Mouse (Mus musculus) left cerebral cortex, adult 11 months (tissue): Measurements from ENCODE around the gene Cdk12.
"Not testable (repeated sequence)": the region's sequence is repeated elsewhere in the genome, so short reads cannot be mapped to it uniquely, and the experiment has no call there.

ENCODE experiments used
- DNase-seq: peaks from one replicate; pipeline ENCODE4 v3.0.0; 2022; ENCODE audit warnings: low spot score

Cdk12 gene

GRCm38 (mm10) chr11:98202641-98203350 lies at the start of gene Cdk12:
Gene Cdk12, plus strand, starts transcription at chr11:98203059.
- DNase-seq: peak; percentile 92

- no peak for DNase-seq
Measured at GRCm38 (mm10) chr11:98155094-98155493, 47.8 kb upstream of the Cdk12 start.

GRCm38 (mm10) chr11:98168400-98168799 lies 34.5 kb upstream of the Cdk12 start:
- no peak for DNase-seq

- DNase-seq: not testable (repeated sequence)
Measured at GRCm38 (mm10) chr11:98182149-98182548, 20.7 kb upstream of the Cdk12 start.

GRCm38 (mm10) chr11:98187640-98188395 lies 15.0 kb upstream of the Cdk12 start:
- no peak for DNase-seq

- no peak for DNase-seq
Measured at GRCm38 (mm10) chr11:98190820-98191219, 12.0 kb upstream of the Cdk12 start.

- peak; percentile 89 for DNase-seq
Measured at GRCm38 (mm10) chr11:98192901-98193805, 9.7 kb upstream of the Cdk12 start, which contains the start of gene Med1. Gene Med1, minus strand, starts transcription at chr11:98193293.

- DNase-seq: no peak
Measured at GRCm38 (mm10) chr11:98201791-98202640, 843 bp upstream of the Cdk12 start.

GRCm38 (mm10) chr11:98203351-98203911 lies 572 bp downstream of the Cdk12 start:
- DNase-seq: no peak

- DNase-seq: no peak
Measured at GRCm38 (mm10) chr11:98203931-98204421, 1.1 kb downstream of the Cdk12 start.

GRCm38 (mm10) chr11:98205463-98205862 lies 2.6 kb downstream of the Cdk12 start:
- DNase-seq: no peak

GRCm38 (mm10) chr11:98206281-98206680 lies 3.4 kb downstream of the Cdk12 start:
- not testable (repeated sequence) for DNase-seq

- DNase-seq: not testable (repeated sequence)
Measured at GRCm38 (mm10) chr11:98209661-98210060, 6.8 kb downstream of the Cdk12 start.

- DNase-seq: no peak
Measured at GRCm38 (mm10) chr11:98213311-98213710, 10.5 kb downstream of the Cdk12 start.

GRCm38 (mm10) chr11:98226349-98226748 lies 23.5 kb downstream of the Cdk12 start:
- DNase-seq: no peak

GRCm38 (mm10) chr11:98238416-98238815 lies 35.6 kb downstream of the Cdk12 start:
- DNase-seq: no peak

GRCm38 (mm10) chr11:98238995-98239394 lies 36.1 kb downstream of the Cdk12 start:
- no peak for DNase-seq

- DNase-seq: not testable (repeated sequence)
Measured at GRCm38 (mm10) chr11:98242910-98243309, 40.1 kb downstream of the Cdk12 start.

- no peak for DNase-seq
Measured at GRCm38 (mm10) chr11:98244415-98244814, 41.6 kb downstream of the Cdk12 start.

GRCm38 (mm10) chr11:98247325-98247724 lies 44.5 kb downstream of the Cdk12 start:
- no peak for DNase-seq

GRCm38 (mm10) chr11:98253807-98254206 lies 50.9 kb downstream of the Cdk12 start:
- no peak for DNase-seq
